Mouse (Mus musculus) megakaryocyte, embryonic 14.5 days (primary cell): ENCODE measurements at regions not wholly inside any gene's neighbourhood (a gene's known extent, or its start where the extent isn't known, plus 50 kb on each side); places are given as distances from the start of the nearest gene placed in this dataset.

Source experiments
- H3K27me3 ChIP-seq: replicated peaks from 2 replicates; pipeline ENCODE3; 2012; ENCODE audit warnings: inconsistent platforms
- H3K36me3 ChIP-seq: replicated peaks from 2 replicates; pipeline ENCODE3; 2012; ENCODE audit warnings: low read length, inconsistent platforms, mixed read lengths
- H3K4me1 ChIP-seq: 2 replicates; pipeline ENCODE4 v1.6.1; 2012; ENCODE audit warnings: inconsistent platforms
- H3K4me3 ChIP-seq: replicated peaks from 2 replicates; pipeline ENCODE3; 2012; ENCODE audit warnings: moderate library complexity, mild to moderate bottlenecking, inconsistent platforms
- H3K9me3 ChIP-seq: 2 replicates; pipeline ENCODE4 v1.6.1; 2012; ENCODE audit warnings: inconsistent platforms
- FLI1 ChIP-seq: IDR thresholded peaks from 2 replicates; pipeline ENCODE4 v1.6.1; 2012; ENCODE audit warnings: low read length, inconsistent platforms, mixed read lengths
- GATA1 ChIP-seq: IDR thresholded peaks from 3 replicates; pipeline ENCODE4 v1.6.1; 2012; ENCODE audit warnings: mixed read lengths, low read length, inconsistent platforms, borderline replicate concordance

GRCm38 (mm10) chr4:84028120-84028519 lies 502.8 kb downstream of the Ccdc171 start:
- TF ChIP-seq GATA1 (no peak), FLI1 (no peak)
- 0 out of 2 replicates have a peak, but pooled peaks cover 6% of the 10 kb centered on the region for H3K9me3 ChIP-seq
- no peak overlapping the region for H3K4me3 ChIP-seq
- H3K36me3 ChIP-seq, result no peaks in the 10 kb centered on the region
- H3K27me3 ChIP-seq, result peaks cover 12% of the 10 kb centered on the region
- peaks cover 2% of the 10 kb centered on the region; the same call in 1 of the 2 replicates for H3K4me1 ChIP-seq

GRCm38 (mm10) chr4:84030916-84031315 lies 505.6 kb downstream of the Ccdc171 start:
- Histone ChIP-seq H3K4me3 (no peak overlapping the region), H3K36me3 (no peaks in the 10 kb centered on the region), H3K27me3 (peaks cover 12% of the 10 kb centered on the region), H3K9me3 (peaks cover 11% of the 10 kb centered on the region), H3K4me1 (no peaks in the 10 kb centered on the region)
- TF ChIP-seq FLI1, result no peak
- no peak for TF ChIP-seq GATA1

GRCm38 (mm10) chr4:84032505-84032904 lies 507.2 kb downstream of the Ccdc171 start:
- Histone ChIP-seq H3K9me3 (peaks cover 11% of the 10 kb centered on the region), H3K27me3 (peaks cover 8% of the 10 kb centered on the region), H3K36me3 (no peaks in the 10 kb centered on the region), H3K4me1 (no peaks in the 10 kb centered on the region), H3K4me3 (no peak overlapping the region)
- TF ChIP-seq GATA1 (no peak), FLI1 (no peak)

- Histone ChIP-seq H3K36me3 (no peaks in the 10 kb centered on the region), H3K9me3 (peaks cover 5% of the 10 kb centered on the region), H3K4me1 (no peaks in the 10 kb centered on the region), H3K4me3 (no peak overlapping the region), H3K27me3 (no peaks in the 10 kb centered on the region)
- TF ChIP-seq FLI1 (no peak), GATA1 (no peak)
These were observed 510.0 kb downstream of the Ccdc171 start for GRCm38 (mm10) chr4:84035347-84035746.

DNA sequence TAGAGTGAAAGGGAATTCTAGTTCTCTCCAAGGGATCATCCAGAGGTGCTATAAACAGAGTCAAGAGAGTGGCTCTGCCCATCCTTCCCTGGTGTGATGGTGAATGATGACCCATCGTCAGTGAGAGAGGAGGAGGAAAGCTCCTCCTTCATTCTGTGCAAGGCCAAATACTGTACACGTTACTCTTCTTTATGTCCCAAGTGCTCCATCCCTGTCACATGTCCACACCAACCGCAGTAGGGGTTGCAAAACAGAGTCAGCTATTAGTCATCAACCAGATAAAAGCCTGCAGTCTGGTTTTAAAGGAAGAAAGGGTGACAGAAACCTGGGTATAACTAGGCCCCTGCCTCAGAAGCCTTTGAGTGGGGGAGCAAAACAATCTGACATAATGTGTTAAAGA lies 512.2 kb downstream of the Ccdc171 start:
- Histone ChIP-seq H3K36me3 (no peaks in the 10 kb centered on the region), H3K27me3 (no peaks in the 10 kb centered on the region), H3K9me3 (peaks cover 12% of the 10 kb centered on the region), H3K4me3 (no peak overlapping the region), H3K4me1 (no peaks in the 10 kb centered on the region)
- TF ChIP-seq FLI1 (no peak), GATA1 (no peak)

- Histone ChIP-seq H3K36me3 (no peaks in the 10 kb centered on the region), H3K27me3 (peaks cover 2% of the 10 kb centered on the region), H3K4me3 (no peak overlapping the region), H3K9me3 (no peaks in the 10 kb centered on the region; the same call in 1 of the 2 replicates), H3K4me1 (no peaks in the 10 kb centered on the region)
- no peak for TF ChIP-seq FLI1
- TF ChIP-seq GATA1, result no peak
These were observed 524.9 kb downstream of the Ccdc171 start for GRCm38 (mm10) chr4:84050243-84050642.

DNA sequence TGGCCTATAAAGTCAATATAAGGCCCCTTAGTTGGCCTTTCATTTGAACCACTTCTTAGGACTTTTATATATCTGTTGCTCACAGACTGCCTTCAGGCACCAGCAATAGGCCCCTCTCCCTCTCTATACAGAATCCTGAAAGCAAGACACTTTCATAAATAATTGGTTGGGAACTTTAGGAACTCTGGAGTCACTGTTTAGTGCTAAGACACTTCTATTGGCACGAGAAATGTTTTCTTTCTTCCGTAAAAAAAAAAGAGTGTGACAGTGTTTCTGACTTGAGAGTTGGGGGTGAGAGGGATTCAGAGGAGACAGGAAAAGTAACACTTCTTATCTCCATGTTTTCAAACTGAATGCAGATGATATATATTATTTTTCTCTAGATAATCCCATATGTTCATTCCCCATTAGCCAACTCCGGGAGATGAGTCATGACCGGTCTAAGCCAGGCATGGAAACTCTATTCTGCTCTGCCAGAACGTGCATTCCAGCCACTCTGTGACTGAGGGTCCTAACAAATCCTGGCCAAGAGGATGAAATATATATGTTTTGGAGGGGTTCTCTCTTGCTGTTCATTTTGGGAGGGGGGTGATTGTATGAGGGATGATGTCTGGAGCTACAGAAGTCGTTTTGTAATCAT lies 531.6 kb downstream of the Ccdc171 start:
- H3K9me3 ChIP-seq, result no peaks in the 10 kb centered on the region
- TF ChIP-seq FLI1 (no peak), GATA1 (no peak)

DNA sequence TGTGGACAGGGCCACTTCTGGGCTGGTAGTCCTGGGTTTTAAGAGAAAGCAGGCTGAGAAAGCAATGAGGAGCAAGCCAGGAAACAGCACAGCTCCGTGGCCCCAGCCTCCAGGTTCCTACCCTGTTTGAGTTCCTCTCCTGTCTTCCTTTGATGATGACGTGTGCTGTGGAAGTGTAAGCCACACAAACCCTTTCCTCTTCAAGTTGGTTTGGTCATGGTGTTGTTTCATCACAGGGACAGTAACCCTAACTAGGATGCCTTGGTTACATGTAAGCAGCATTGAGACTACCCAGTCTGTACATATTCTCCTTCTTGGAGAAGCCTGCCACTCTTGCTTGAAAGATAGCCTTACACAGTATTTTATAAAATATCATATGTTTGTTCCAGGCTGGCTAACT lies 534.8 kb downstream of the Ccdc171 start:
- TF ChIP-seq FLI1 (no peak), GATA1 (no peak)
- H3K27me3 ChIP-seq, result peaks cover 4% of the 10 kb centered on the region
- H3K4me3 ChIP-seq, result no peak overlapping the region
- peaks cover 21% of the 10 kb centered on the region for H3K4me1 ChIP-seq
- H3K9me3 ChIP-seq, result no peaks in the 10 kb centered on the region
- H3K36me3 ChIP-seq, result no peaks in the 10 kb centered on the region

More for the DNA sequence above, 531.6 kb downstream of the Ccdc171 start:
- no peaks in the 10 kb centered on the region for H3K36me3 ChIP-seq
- no peak overlapping the region for H3K4me3 ChIP-seq
- H3K4me1 ChIP-seq, result peaks cover 16% of the 10 kb centered on the region
- H3K27me3 ChIP-seq, result peaks cover 1% of the 10 kb centered on the region

- Histone ChIP-seq H3K27me3 (peaks cover 4% of the 10 kb centered on the region), H3K4me3 (no peak overlapping the region), H3K36me3 (no peaks in the 10 kb centered on the region), H3K9me3 (no peaks in the 10 kb centered on the region), H3K4me1 (peaks cover 21% of the 10 kb centered on the region)
- TF ChIP-seq FLI1, result no peak
- no peak for TF ChIP-seq GATA1
These were observed 538.4 kb downstream of the Ccdc171 start for GRCm38 (mm10) chr4:84063755-84064154.

- no peak overlapping the region for H3K4me3 ChIP-seq
- H3K27me3 ChIP-seq, result peaks cover 6% of the 10 kb centered on the region
- TF ChIP-seq GATA1 (no peak), FLI1 (no peak)
- no peaks in the 10 kb centered on the region for H3K36me3 ChIP-seq
- no peaks in the 10 kb centered on the region for H3K9me3 ChIP-seq
- H3K4me1 ChIP-seq, result peaks cover 21% of the 10 kb centered on the region
These were observed 539.5 kb downstream of the Ccdc171 start for GRCm38 (mm10) chr4:84064614-84065456.
